Mouse (Mus musculus): ENCODE results near the gene Psmg3.

GRCm38 (mm10) chr5:139821466-139822459 is 4.9 kb downstream of the Psmg3 start:
- TF ChIP-seq CTCF (conservative IDR thresholded peaks at IDR 0.05; ENCODE audit: low read length) = no peak
- TF ChIP-seq POU5F1 (IDR thresholded peaks at IDR 0.05; ENCODE audit: borderline replicate concordance, low read length) = no peak

All from E14TG2a.4 (cell line).